Mouse (Mus musculus): ENCODE measurements around the gene Hacd2. TPM values are rescaled to one million over a fixed set of nuclear protein-coding genes. Genes with fewer than 3 reads are reported as not detected.

The Hacd2 gene
- polyA plus RNA-seq, 1 experiment from 2014 or later: 28.9 TPM

- H3K4me1 ChIP-seq (ENCODE audit: control insufficient read depth, insufficient read depth, low read length): no peaks in the 10 kb centered on the region
Measured at GRCm38 (mm10) chr16:34986211-34986825, 35.9 kb upstream of the Hacd2 start.

DNA sequence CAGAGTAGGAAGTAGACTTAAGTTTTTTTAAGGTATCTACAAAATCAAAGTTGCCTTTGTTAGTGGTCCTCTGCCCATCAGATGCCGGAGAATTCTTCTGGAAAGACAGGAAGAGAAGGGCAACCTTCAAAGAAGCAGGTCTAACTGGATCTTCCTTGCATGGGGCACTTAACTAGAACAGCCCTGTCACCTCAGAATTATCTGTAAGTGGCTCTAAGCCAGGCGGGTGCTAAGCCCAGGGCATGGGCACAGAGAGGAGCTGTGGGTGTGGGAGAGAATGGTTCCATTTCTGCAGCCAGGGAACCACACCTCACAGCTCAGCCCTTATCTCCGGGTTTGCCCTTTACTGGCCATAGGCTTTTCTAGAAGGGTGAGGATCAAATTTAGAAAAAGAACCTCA is 30.9 kb upstream of the Hacd2 start:
- no peaks in the 10 kb centered on the region for H3K36me3 ChIP-seq (ENCODE audit: control insufficient read depth, insufficient read depth, low read length)
- WGBS: 86% methylated on average over 3 of the region's 3 CpGs
- no peaks in the 10 kb centered on the region for H3K27me3 ChIP-seq (ENCODE audit: control insufficient read depth, insufficient read depth, low read length)
- no peaks in the 10 kb centered on the region; the same call in 1 of the 2 replicates for H3K4me1 ChIP-seq (ENCODE audit: control insufficient read depth, insufficient read depth, low read length)
- H3K9ac ChIP-seq (replicated peaks; ENCODE audit: low read depth, low read length): no peak overlapping the region
- ATAC-seq (ENCODE audit: low read depth): no peak
- no peaks in the 10 kb centered on the region for H3K9me3 ChIP-seq (ENCODE audit: control insufficient read depth, low read length)
- H3K4me3 ChIP-seq (ENCODE audit: low read depth, low read length): no peak overlapping the region
- H3K4me2 ChIP-seq (ENCODE audit: low read depth, low read length): no peak overlapping the region
- no peak overlapping the region for H3K27ac ChIP-seq (ENCODE audit: low read depth, low read length)

More at GRCm38 (mm10) chr16:34986211-34986825, 35.9 kb upstream of the Hacd2 start:
- H3K36me3 ChIP-seq (ENCODE audit: control insufficient read depth, insufficient read depth, low read length): no peaks in the 10 kb centered on the region
- no peak overlapping the region for H3K4me2 ChIP-seq (ENCODE audit: low read depth, low read length)
- no peak overlapping the region for H3K27ac ChIP-seq (ENCODE audit: low read depth, low read length)
- H3K4me3 ChIP-seq (ENCODE audit: low read depth, low read length): no peak overlapping the region
- no peaks in the 10 kb centered on the region for H3K9me3 ChIP-seq (ENCODE audit: control insufficient read depth, low read length)
- ATAC-seq (ENCODE audit: low read depth): no peak
- H3K27me3 ChIP-seq (ENCODE audit: control insufficient read depth, insufficient read depth, low read length): no peaks in the 10 kb centered on the region
- H3K9ac ChIP-seq (replicated peaks; ENCODE audit: low read depth, low read length): no peak overlapping the region
- WGBS: 86% methylated on average over 13 of the region's 13 CpGs

DNA sequence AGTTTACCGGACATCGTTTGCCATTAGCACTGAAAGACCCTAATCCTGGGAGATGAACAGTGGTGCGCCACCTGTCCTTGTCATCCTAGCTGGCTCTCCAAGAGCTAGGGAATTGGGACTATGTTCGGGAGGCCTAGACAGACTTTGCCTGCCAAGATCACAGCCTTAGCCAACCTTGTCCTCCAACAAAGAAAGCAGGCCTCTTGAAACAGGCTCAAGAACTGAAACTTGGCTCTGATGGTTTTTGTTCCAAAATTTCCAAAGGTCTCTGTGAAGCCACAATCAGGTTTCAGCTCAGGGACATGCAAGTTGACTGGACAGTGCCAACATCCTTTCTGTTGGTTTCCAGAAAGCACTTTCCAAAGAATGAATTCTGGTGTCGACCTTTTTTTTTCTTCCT is 29.4 kb upstream of the Hacd2 start:
- Histone ChIP-seq H3K9me3 (ENCODE audit: control insufficient read depth, low read length) (no peaks in the 10 kb centered on the region), H3K4me1 (ENCODE audit: control insufficient read depth, insufficient read depth, low read length) (no peaks in the 10 kb centered on the region; the same call in 1 of the 2 replicates), H3K4me2 (ENCODE audit: low read depth, low read length) (no peak overlapping the region), H3K36me3 (ENCODE audit: control insufficient read depth, insufficient read depth, low read length) (no peaks in the 10 kb centered on the region), H3K4me3 (ENCODE audit: low read depth, low read length) (no peak overlapping the region), H3K27ac (ENCODE audit: low read depth, low read length) (no peak overlapping the region), H3K9ac (replicated peaks; ENCODE audit: low read depth, low read length) (no peak overlapping the region), H3K27me3 (ENCODE audit: control insufficient read depth, insufficient read depth, low read length) (no peaks in the 10 kb centered on the region)
- ATAC-seq (ENCODE audit: low read depth): no peak
- WGBS: 94% methylated on average over 5 of the region's 5 CpGs

DNA sequence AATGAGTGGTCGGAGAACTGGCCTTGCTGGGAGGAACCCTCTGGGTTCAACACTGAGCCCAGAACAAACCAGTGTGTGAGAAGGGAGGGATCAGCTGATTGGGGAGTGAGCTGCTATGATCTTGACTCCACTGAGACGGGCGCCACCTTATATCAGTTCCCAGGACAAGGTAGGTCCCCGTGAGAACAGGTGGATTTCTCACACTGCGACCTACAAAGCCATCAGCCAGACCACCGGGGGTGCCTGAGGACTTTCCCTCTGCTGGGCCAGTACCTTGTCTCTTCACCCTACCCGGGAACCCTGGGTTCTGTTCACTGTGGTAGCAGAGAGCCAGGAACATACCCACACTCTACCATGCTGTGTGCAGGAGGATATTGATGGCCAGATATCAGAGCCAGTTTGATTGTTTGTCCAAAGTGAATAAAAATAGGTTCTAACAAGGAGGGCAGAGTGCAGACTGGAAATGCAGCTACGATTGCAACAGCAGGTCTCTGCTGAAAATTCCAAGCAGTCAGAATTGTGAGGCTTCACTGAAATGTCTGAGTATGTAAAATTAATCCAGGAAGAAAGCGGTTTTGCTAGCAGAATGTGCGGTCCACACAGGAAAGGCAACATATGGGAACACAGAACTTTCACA is 28.4 kb upstream of the Hacd2 start:
- H3K36me3 ChIP-seq (ENCODE audit: control insufficient read depth, insufficient read depth, low read length): no peaks in the 10 kb centered on the region
- 89% methylated on average over 10 of the region's 10 CpGs for WGBS
- H3K4me1 ChIP-seq (ENCODE audit: control insufficient read depth, insufficient read depth, low read length): no peaks in the 10 kb centered on the region; the same call in 1 of the 2 replicates
- no peak overlapping the region for H3K4me2 ChIP-seq (ENCODE audit: low read depth, low read length)
- H3K27ac ChIP-seq (ENCODE audit: low read depth, low read length): no peak overlapping the region
- H3K27me3 ChIP-seq (ENCODE audit: control insufficient read depth, insufficient read depth, low read length): no peaks in the 10 kb centered on the region
- no peaks in the 10 kb centered on the region for H3K9me3 ChIP-seq (ENCODE audit: control insufficient read depth, low read length)
- no peak for ATAC-seq (ENCODE audit: low read depth)
- H3K9ac ChIP-seq (replicated peaks; ENCODE audit: low read depth, low read length): no peak overlapping the region
- H3K4me3 ChIP-seq (ENCODE audit: low read depth, low read length): no peak overlapping the region

GRCm38 (mm10) chr16:34994641-34995141 is 27.5 kb upstream of the Hacd2 start:
- WGBS: 45% methylated on average over 9 of the region's 9 CpGs
- Histone ChIP-seq H3K27me3 (ENCODE audit: control insufficient read depth, insufficient read depth, low read length) (no peaks in the 10 kb centered on the region), H3K9ac (replicated peaks; ENCODE audit: low read depth, low read length) (no peak overlapping the region), H3K36me3 (ENCODE audit: control insufficient read depth, insufficient read depth, low read length) (no peaks in the 10 kb centered on the region), H3K9me3 (ENCODE audit: control insufficient read depth, low read length) (no peaks in the 10 kb centered on the region), H3K4me3 (ENCODE audit: low read depth, low read length) (no peak overlapping the region), H3K4me1 (ENCODE audit: control insufficient read depth, insufficient read depth, low read length) (no peaks in the 10 kb centered on the region; the same call in 1 of the 2 replicates), H3K27ac (ENCODE audit: low read depth, low read length) (no peak overlapping the region), H3K4me2 (ENCODE audit: low read depth, low read length) (no peak overlapping the region)
- ATAC-seq (ENCODE audit: low read depth): no peak

DNA sequence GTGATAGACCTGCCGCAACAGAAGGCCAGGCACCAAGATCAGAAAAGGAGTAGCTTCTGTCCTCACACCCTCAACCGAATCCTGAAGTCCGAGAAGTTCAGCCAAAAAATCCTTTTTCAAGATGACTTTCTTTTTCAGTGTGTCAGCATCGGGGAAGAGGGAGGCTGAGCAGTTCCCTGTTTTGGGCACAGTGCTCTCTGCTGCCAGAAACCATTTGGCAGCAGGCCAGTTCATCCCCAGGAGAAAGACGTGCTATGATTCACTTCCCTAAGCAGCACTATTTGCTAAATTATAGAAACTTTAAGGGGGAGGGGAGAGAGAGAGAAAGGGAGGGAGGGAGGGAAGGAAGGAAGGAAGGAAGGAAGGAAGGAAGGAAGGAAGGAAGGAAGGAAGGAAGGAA is 26.1 kb upstream of the Hacd2 start:
- H3K4me1 ChIP-seq (ENCODE audit: control insufficient read depth, insufficient read depth, low read length): no peaks in the 10 kb centered on the region; the same call in 1 of the 2 replicates
- H3K27me3 ChIP-seq (ENCODE audit: control insufficient read depth, insufficient read depth, low read length): no peaks in the 10 kb centered on the region
- H3K27ac ChIP-seq (ENCODE audit: low read depth, low read length): no peak overlapping the region
- H3K36me3 ChIP-seq (ENCODE audit: control insufficient read depth, insufficient read depth, low read length): no peaks in the 10 kb centered on the region
- H3K4me2 ChIP-seq (ENCODE audit: low read depth, low read length): no peak overlapping the region
- no peak overlapping the region for H3K9ac ChIP-seq (replicated peaks; ENCODE audit: low read depth, low read length)
- 56% methylated on average over 5 of the region's 5 CpGs for WGBS
- no peak for ATAC-seq (ENCODE audit: low read depth)
- H3K4me3 ChIP-seq (ENCODE audit: low read depth, low read length): no peak overlapping the region
- H3K9me3 ChIP-seq (ENCODE audit: control insufficient read depth, low read length): no peaks in the 10 kb centered on the region

GRCm38 (mm10) chr16:34997052-34997451 is 25.2 kb upstream of the Hacd2 start:
- Histone ChIP-seq H3K27me3 (ENCODE audit: control insufficient read depth, insufficient read depth, low read length) (no peaks in the 10 kb centered on the region), H3K4me2 (ENCODE audit: low read depth, low read length) (no peak overlapping the region), H3K9ac (replicated peaks; ENCODE audit: low read depth, low read length) (no peak overlapping the region), H3K27ac (ENCODE audit: low read depth, low read length) (no peak overlapping the region), H3K9me3 (ENCODE audit: control insufficient read depth, low read length) (no peaks in the 10 kb centered on the region), H3K4me3 (ENCODE audit: low read depth, low read length) (no peak overlapping the region), H3K36me3 (ENCODE audit: control insufficient read depth, insufficient read depth, low read length) (no peaks in the 10 kb centered on the region), H3K4me1 (ENCODE audit: control insufficient read depth, insufficient read depth, low read length) (no peaks in the 10 kb centered on the region; the same call in 1 of the 2 replicates)
- 73% methylated on average over 4 of the region's 4 CpGs for WGBS
- no peak for ATAC-seq (ENCODE audit: low read depth)

DNA sequence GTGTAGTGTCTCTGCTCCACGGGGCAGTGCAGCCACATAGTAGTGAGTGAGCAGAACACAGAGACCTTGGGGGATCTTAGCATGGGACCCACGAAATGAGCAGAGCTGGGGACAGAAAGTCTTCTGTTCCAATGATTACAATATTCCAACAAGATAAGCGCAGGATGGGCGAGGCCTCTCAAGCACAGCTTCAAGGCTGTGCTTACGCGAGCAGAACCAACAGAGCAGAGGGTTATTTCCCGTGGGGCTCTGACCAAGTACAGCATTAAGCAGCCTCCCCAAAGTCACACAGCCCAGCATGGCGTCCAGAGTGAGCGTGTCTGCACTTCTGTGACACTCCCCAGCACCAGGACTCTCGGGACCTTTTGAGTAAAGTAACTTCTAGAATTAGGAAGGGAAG is 24.7 kb upstream of the Hacd2 start:
- Histone ChIP-seq H3K9ac (replicated peaks; ENCODE audit: low read depth, low read length) (no peak overlapping the region), H3K4me1 (ENCODE audit: control insufficient read depth, insufficient read depth, low read length) (no peaks in the 10 kb centered on the region; the same call in 1 of the 2 replicates), H3K27ac (ENCODE audit: low read depth, low read length) (no peak overlapping the region), H3K27me3 (ENCODE audit: control insufficient read depth, insufficient read depth, low read length) (no peaks in the 10 kb centered on the region), H3K4me3 (ENCODE audit: low read depth, low read length) (no peak overlapping the region), H3K36me3 (ENCODE audit: control insufficient read depth, insufficient read depth, low read length) (no peaks in the 10 kb centered on the region), H3K4me2 (ENCODE audit: low read depth, low read length) (no peak overlapping the region), H3K9me3 (ENCODE audit: control insufficient read depth, low read length) (no peaks in the 10 kb centered on the region)
- no peak for ATAC-seq (ENCODE audit: low read depth)
- WGBS: 77% methylated on average over 10 of the region's 10 CpGs

DNA sequence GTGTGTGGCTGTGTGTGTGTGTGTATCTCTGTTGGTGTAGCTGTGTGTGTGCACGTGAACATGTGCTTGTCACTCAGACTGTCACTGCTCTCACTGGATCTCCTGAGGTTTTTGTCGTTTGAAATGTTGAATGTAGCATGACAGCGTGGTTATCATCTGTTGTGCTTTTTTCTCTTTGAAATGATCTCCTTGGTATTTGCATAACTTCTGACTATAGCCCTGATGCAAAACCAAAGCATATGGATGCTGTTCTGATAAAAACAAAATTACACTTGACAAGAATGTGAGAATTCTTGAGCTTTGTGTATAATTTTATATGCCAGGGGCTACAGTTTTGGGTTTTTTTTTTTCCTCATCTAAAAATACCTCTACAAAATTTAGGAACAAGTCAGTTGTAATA is 23.2 kb upstream of the Hacd2 start:
- Histone ChIP-seq H3K4me3 (ENCODE audit: low read depth, low read length) (no peak overlapping the region), H3K4me2 (ENCODE audit: low read depth, low read length) (no peak overlapping the region), H3K9ac (replicated peaks; ENCODE audit: low read depth, low read length) (no peak overlapping the region), H3K27ac (ENCODE audit: low read depth, low read length) (no peak overlapping the region), H3K4me1 (ENCODE audit: control insufficient read depth, insufficient read depth, low read length) (no peaks in the 10 kb centered on the region; the same call in 1 of the 2 replicates), H3K9me3 (ENCODE audit: control insufficient read depth, low read length) (no peaks in the 10 kb centered on the region), H3K27me3 (ENCODE audit: control insufficient read depth, insufficient read depth, low read length) (no peaks in the 10 kb centered on the region), H3K36me3 (ENCODE audit: control insufficient read depth, insufficient read depth, low read length) (no peaks in the 10 kb centered on the region)
- no peak for ATAC-seq (ENCODE audit: low read depth)
- WGBS: 73% methylated on average over 3 of the region's 3 CpGs
